Mouse (Mus musculus) liver, embryonic 14.5 days (tissue): ENCODE results near the gene Esrrg.

Source experiments
- CTCF ChIP-seq: IDR thresholded peaks from 2 replicates; pipeline ENCODE4 v1.5.1; 2016; ENCODE audit warnings: antibody characterized with exemption, low read depth, control low read depth
- EP300 ChIP-seq: IDR thresholded peaks from 2 replicates; pipeline ENCODE4 v1.6.1; 2016; ENCODE audit warnings: antibody characterized with exemption, low read depth

DNA sequence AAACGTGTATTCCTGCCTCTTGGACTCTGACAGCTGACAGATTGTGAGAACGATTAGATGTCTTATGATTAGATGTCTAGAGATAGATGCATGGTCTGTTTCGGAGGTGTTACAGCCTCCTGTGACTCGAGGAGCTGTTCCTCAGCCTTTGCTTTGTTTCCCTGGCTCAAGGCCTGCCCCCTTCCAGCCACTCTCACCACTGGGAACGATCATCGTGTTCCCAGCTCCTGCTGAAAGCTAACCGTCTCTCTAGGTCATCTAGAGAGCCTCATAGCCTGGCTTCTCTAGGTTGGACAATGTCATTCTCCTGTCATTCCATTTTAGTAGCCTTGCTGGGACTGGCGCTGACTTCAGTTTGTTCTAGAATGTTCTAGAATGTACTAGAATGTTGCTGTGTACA is 233.0 kb downstream of the Esrrg start:
- TF ChIP-seq CTCF (no peak), EP300 (no peak)
